Mouse (Mus musculus) forebrain, embryonic 15.5 days (tissue): ENCODE data around the gene Eml5. TPM values are rescaled to one million over a fixed set of nuclear protein-coding genes. Genes with fewer than 3 reads are reported as not detected.
A peak's percentile ranks its signal among the peaks of the same experiment; 100 is the strongest.

Experiments used
- ATAC-seq: fragments of 200-750 bp; cut with Nextera tagmentation; replicated peaks from 2 replicates; pipeline ENCODE4 v1.8.0; 2017; ENCODE audit warnings: mild to moderate bottlenecking, moderate TSS enrichment, moderate library complexity
- H3K27ac ChIP-seq: fragments of 300-500 bp; sonication (generic); replicated peaks from 2 replicates; pipeline ENCODE4 v1.5.1; 2015; ENCODE audit warnings: mild to moderate bottlenecking, inconsistent platforms
- H3K27me3 ChIP-seq: fragments of 300-500 bp; sonication (generic); 2 replicates; pipeline ENCODE4 v1.6.1; 2015; ENCODE audit warnings: inconsistent platforms
- H3K36me3 ChIP-seq: fragments of 300-500 bp; sonication (generic); 2 replicates; pipeline ENCODE4 v1.6.1; 2015; ENCODE audit warnings: mild to moderate bottlenecking, inconsistent platforms
- H3K4me1 ChIP-seq: fragments of 300-500 bp; sonication (generic); 2 replicates; pipeline ENCODE4 v1.6.1; 2015; ENCODE audit warnings: inconsistent platforms
- H3K4me2 ChIP-seq: fragments of 300-500 bp; sonication (generic); replicated peaks from 2 replicates; pipeline ENCODE4 v1.6.1; 2015; ENCODE audit warnings: mild to moderate bottlenecking, inconsistent platforms
- H3K4me3 ChIP-seq: fragments of 300-500 bp; sonication (generic); 2 replicates; pipeline ENCODE4 v1.5.1; 2015; ENCODE audit warnings: mild to moderate bottlenecking, inconsistent platforms
- H3K9ac ChIP-seq: fragments of 300-500 bp; sonication (generic); replicated peaks from 2 replicates; pipeline ENCODE4 v1.6.1; 2015; ENCODE audit warnings: mild to moderate bottlenecking, inconsistent platforms
- H3K9me3 ChIP-seq: fragments of 300-500 bp; sonication (generic); 2 replicates; pipeline ENCODE4 v1.6.1; 2016; ENCODE audit warnings: inconsistent platforms
- WGBS: fragments of 180-500 bp; shearing (Covaris S2); methylation state at CpG from one replicate; pipeline ENCODE4 v1.1.7; 2015; ENCODE audit warnings: mixed read lengths; 5-methylcytosine and 5-hydroxymethylcytosine counted together
- polyA plus RNA-seq: library from polyadenylated mRNA; unstranded; fragments of >200 nt; fragmentation: Nextera tagmentation; extraction: Ambion mirVana; gene quantifications from 2 replicates; pipeline ENCODE4 v1.2.1, GENCODE M21; 2015

Eml5 gene
- polyA plus RNA-seq, 1 experiment from 2014 or later: 19.2 TPM

DNA sequence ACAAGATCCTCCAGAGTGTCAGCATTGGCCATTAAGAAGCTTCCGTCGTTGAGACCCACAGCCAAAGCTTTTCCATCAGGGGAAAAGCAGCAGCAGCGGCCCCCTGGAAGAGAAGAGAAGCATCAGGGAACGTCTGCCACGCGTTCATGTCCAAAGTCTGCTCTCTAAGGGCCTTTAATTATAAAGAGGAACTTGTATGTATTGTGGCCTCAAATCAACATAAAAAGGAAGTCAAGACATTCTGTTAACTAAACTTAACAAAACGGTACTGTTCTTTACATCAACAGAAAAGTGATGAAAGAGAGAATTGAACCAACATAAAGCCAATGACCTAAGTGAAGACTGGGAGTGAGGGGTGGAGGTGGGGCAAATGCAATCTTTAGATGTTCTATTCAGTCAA lies 70.2 kb downstream of the Eml5 start:
- WGBS: 89% methylated on average over 7 of the region's 7 CpGs
- no peak overlapping the region for H3K4me2 ChIP-seq
- H3K4me1 ChIP-seq: no peaks in the 10 kb centered on the region
- ATAC-seq: no peak
- peaks cover 11% of the 10 kb centered on the region; the same call in 1 of the 2 replicates for H3K36me3 ChIP-seq
- no peaks in the 10 kb centered on the region for H3K27me3 ChIP-seq
- H3K9ac ChIP-seq: no peak overlapping the region
- H3K4me3 ChIP-seq: no peak overlapping the region
- no peaks in the 10 kb centered on the region for H3K9me3 ChIP-seq
- H3K27ac ChIP-seq: no peak overlapping the region

DNA sequence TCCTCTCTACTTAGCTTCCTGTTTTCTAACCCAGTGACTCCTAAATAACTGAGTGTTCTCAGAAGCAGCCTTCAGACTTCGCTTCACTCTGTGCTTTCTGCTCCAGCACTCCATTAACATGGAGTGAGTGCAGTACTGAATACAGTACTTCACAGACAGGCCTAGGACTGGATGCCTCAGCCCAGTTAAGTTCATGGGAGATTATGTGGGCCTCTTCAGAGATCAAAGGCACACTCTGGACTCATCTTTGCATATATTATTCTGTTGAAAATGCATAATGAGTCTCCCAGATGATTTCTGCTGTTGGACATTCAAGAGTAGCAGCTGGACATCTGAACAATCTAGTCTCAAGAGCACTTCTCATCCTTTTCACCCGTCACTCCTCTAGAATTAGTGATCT lies 80.5 kb downstream of the Eml5 start:
- Histone ChIP-seq H3K4me2 (no peak overlapping the region), H3K27ac (no peak overlapping the region), H3K4me3 (no peak overlapping the region), H3K9me3 (no peaks in the 10 kb centered on the region), H3K27me3 (no peaks in the 10 kb centered on the region), H3K9ac (no peak overlapping the region), H3K4me1 (no peaks in the 10 kb centered on the region), H3K36me3 (peaks cover 17% of the 10 kb centered on the region)
- WGBS: 65% methylated on average over 2 of the region's 2 CpGs
- no peak for ATAC-seq

DNA sequence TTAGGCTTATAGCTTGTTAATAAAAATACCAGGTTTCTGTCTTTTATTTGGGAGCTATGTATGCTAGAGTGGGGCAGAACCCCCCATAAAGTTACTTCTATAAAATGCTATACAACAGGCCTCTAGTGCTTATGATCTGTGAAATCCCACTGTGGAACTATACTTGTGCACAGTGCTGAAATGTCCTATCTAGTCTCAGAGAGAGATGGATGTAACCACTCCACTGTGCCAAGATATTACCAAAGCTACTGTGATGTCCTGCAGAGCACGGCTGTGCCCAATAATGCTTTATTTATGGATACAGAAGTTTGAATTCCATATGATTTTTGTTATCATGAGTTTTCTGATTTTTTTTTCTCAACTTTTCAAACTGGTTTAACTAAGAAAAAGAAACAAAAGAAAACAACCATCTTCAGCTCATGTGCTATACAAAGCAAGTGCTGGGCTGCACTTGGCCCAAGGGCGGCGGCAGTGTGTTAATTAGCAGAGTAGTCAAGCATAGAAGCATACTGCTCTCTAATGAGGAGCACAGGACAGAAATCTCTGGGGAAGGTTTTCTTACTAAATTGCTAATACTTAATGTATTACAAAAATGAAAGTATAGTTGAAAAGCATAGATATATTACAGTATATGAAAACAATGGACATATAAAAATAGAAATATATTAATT lies 97.1 kb downstream of the Eml5 start:
- Histone ChIP-seq H3K9ac (no peak overlapping the region), H3K9me3 (no peaks in the 10 kb centered on the region), H3K4me1 (no peaks in the 10 kb centered on the region), H3K4me3 (no peak overlapping the region), H3K4me2 (no peak overlapping the region), H3K36me3 (peaks cover 29% of the 10 kb centered on the region), H3K27ac (no peak overlapping the region), H3K27me3 (no peaks in the 10 kb centered on the region)
- 55% methylated on average over 3 of the region's 3 CpGs for WGBS
- ATAC-seq: no peak

DNA sequence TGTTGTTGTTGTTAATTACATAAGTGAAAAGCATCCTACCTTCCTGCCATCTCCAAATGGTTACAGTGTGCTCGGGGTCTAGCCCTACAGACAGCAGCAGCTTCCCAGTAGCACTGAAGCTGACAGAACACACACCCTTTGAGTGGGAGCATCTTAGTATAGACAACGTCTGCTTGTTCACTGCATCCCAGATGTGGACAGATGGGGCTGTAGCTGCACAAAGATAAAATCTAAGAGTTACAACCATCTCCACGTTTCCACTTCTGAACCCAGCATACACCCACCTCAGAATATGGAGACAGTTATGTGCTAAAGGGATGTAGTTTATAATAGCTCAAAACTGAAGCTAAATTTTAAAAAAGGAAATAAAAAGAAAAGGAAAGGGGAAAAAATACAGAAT lies 99.0 kb downstream of the Eml5 start:
- peaks cover 37% of the 10 kb centered on the region for H3K36me3 ChIP-seq
- no peak overlapping the region for H3K4me3 ChIP-seq
- no peak overlapping the region for H3K4me2 ChIP-seq
- no peak overlapping the region for H3K27ac ChIP-seq
- ATAC-seq: no peak
- no peaks in the 10 kb centered on the region for H3K9me3 ChIP-seq
- H3K9ac ChIP-seq: no peak overlapping the region
- H3K4me1 ChIP-seq: no peaks in the 10 kb centered on the region
- H3K27me3 ChIP-seq: no peaks in the 10 kb centered on the region
- WGBS: 93% methylated on average over 3 of the region's 3 CpGs

DNA sequence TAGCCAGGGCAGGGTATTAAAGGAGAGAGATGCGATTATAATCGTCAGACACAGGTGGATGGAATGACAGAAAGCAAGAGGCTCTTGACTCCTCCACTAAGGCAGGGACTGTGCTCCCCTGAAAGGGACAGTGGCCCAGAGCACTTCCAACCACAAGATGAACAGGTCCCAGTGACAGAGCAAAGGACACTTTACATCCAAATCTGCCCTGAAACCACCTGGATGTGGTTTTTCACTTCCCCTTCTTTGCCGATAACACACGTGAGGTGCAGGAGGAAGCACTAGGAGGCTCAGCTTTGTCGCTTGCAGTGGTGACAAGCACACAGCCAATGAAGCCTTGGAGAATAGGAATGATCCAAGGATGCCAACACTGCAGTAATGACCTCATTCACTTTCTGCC lies 101.0 kb downstream of the Eml5 start:
- H3K36me3 ChIP-seq: peaks cover 50% of the 10 kb centered on the region
- no peak for ATAC-seq
- 87% methylated on average over 5 of the region's 5 CpGs for WGBS

DNA sequence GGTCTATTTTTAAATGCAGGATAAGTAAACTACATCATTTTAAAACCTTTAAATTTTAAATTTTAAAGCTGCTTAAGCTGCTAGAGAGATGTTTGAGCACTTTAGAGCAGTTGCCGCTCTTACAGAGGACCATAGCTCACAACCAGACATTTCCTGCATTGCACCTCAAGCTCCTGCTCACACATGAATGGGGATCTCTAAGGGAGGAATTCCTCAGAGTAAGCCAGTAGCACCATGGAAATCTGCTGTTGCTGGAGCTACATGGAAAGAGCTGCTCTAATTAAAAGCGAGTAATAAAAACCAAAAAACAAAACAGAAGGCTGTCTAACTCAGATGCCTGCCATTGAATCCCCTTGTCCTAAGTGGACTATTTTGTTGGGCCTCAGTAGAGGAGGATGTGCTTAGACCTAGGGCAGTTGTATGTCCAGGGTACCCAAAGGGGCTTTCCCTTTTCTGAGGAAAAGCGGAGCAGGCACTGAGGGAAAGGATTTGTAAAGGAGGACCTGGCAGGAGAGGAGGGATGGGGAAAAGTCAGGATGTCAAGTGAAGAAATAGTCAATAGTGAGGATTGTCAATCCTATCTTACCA lies 105.5 kb downstream of the Eml5 start:
- Histone ChIP-seq H3K27ac (no peak overlapping the region), H3K36me3 (peaks cover 67% of the 10 kb centered on the region), H3K9ac (no peak overlapping the region), H3K4me3 (no peak overlapping the region), H3K9me3 (no peaks in the 10 kb centered on the region), H3K4me1 (no peaks in the 10 kb centered on the region), H3K4me2 (no peak overlapping the region), H3K27me3 (no peaks in the 10 kb centered on the region)
- ATAC-seq: 0 out of 2 replicates have a peak, but pooled peaks have one; percentile 48
- WGBS: 77% methylated on average over 3 of the region's 3 CpGs

More for the DNA sequence above, 101.0 kb downstream of the Eml5 start:
- Histone ChIP-seq H3K9me3 (no peaks in the 10 kb centered on the region), H3K9ac (no peak overlapping the region), H3K4me1 (no peaks in the 10 kb centered on the region), H3K4me3 (no peak overlapping the region), H3K27ac (no peak overlapping the region), H3K4me2 (no peak overlapping the region), H3K27me3 (no peaks in the 10 kb centered on the region)

DNA sequence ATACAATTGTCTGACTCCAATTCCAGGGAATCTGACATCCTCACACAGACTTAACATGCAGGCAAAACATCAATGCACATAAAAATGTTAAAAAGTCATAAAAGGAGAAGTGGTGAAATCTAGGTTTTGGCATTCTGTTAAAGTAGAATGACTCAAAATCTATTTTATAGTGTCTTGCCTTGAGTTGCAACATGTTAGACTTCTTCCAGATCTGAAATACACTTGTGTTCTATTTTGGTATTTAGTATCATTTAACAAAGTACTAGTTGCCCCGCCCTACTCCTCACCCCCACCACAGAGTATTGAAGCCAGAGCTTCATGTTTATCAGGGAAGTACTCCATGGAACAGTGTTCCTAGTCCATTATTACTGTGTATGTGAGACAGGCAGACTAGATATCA lies 117.0 kb downstream of the Eml5 start:
- Histone ChIP-seq H3K36me3 (peaks cover 70% of the 10 kb centered on the region), H3K9ac (no peak overlapping the region), H3K4me1 (no peaks in the 10 kb centered on the region), H3K27ac (no peak overlapping the region), H3K9me3 (no peaks in the 10 kb centered on the region), H3K4me3 (no peak overlapping the region), H3K27me3 (no peaks in the 10 kb centered on the region), H3K4me2 (no peak overlapping the region)
- 100% methylated on average over 1 of the region's 1 CpGs for WGBS
- ATAC-seq: no peak

DNA sequence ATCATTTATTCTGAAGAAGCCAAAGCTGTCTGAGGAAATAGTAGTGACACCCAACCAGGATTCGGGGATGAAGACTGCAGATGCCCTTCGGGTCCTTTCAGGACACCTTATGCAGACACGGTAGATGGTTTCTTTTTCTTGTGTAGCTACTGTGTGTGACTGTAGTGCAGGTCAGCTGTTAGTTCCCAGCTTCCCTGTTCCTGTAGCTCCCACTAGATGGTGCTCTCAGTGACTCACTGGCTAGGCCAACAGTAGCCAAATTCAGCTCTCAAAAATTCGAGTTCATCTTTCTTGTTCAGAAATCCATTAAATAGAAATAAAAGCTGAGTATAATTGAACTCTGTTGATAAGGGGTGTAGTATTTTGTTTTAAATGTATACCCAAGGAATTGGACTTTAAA lies 122.1 kb downstream of the Eml5 start:
- Histone ChIP-seq H3K4me2 (no peak overlapping the region), H3K4me3 (no peak overlapping the region), H3K9me3 (no peaks in the 10 kb centered on the region), H3K4me1 (no peaks in the 10 kb centered on the region), H3K27me3 (no peaks in the 10 kb centered on the region), H3K9ac (no peak overlapping the region), H3K27ac (no peak overlapping the region), H3K36me3 (peaks cover 73% of the 10 kb centered on the region)
- 0 out of 2 replicates have a peak, but pooled peaks have one; percentile 48 for ATAC-seq
- WGBS: 83% methylated on average over 4 of the region's 4 CpGs

DNA sequence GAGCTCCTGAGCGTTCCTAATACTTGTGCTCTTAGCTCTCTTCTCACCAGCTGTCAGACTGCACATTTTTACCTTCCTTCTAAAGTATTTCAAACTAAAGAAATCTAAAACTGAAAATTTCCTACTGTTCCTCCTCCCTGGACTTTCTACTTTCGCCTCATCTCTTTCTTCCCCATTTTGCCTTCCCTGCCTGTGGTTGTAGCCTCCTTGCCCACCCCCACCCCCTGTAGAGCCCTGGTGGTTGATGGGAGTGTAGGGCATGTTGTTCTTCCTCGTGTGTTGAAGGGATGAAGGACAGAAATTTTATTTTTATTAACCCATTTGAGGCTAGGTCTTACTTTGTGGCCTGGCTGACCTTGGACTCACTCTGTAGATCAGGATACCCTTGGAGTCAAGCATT lies 123.8 kb downstream of the Eml5 start:
- 86% methylated on average over 3 of the region's 3 CpGs for WGBS
- peaks cover 71% of the 10 kb centered on the region for H3K36me3 ChIP-seq

DNA sequence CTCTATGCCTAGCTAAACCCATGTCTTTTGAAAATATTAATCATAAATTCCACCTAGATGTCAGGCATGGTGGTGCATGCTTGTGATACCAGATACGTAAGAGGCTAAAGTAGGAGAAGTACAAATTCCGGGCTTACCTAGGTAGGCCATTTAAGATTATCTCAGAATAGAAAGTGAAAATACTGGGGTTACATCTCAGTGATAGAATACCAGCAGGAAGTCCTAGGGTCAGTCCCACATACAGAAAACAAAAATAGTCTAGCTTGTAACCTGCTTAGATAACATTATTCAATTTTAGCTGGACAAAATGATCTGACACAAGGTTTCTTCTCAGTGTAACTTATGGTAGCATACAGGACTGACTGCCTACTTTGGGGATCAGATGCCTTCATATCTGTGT lies 135.0 kb downstream of the Eml5 start:
- no peak overlapping the region for H3K4me3 ChIP-seq
- H3K27me3 ChIP-seq: no peaks in the 10 kb centered on the region
- 95% methylated on average over 2 of the region's 2 CpGs for WGBS
- H3K27ac ChIP-seq: no peak overlapping the region
- ATAC-seq: no peak
- no peaks in the 10 kb centered on the region for H3K9me3 ChIP-seq
- H3K36me3 ChIP-seq: peaks cover 89% of the 10 kb centered on the region
- H3K4me1 ChIP-seq: no peaks in the 10 kb centered on the region
- H3K9ac ChIP-seq: no peak overlapping the region
- no peak overlapping the region for H3K4me2 ChIP-seq

More for the DNA sequence above, 123.8 kb downstream of the Eml5 start:
- Histone ChIP-seq H3K9ac (no peak overlapping the region), H3K9me3 (no peaks in the 10 kb centered on the region), H3K27ac (no peak overlapping the region), H3K27me3 (no peaks in the 10 kb centered on the region), H3K4me1 (no peaks in the 10 kb centered on the region), H3K4me3 (no peak overlapping the region), H3K4me2 (no peak overlapping the region)
- no peak for ATAC-seq

DNA sequence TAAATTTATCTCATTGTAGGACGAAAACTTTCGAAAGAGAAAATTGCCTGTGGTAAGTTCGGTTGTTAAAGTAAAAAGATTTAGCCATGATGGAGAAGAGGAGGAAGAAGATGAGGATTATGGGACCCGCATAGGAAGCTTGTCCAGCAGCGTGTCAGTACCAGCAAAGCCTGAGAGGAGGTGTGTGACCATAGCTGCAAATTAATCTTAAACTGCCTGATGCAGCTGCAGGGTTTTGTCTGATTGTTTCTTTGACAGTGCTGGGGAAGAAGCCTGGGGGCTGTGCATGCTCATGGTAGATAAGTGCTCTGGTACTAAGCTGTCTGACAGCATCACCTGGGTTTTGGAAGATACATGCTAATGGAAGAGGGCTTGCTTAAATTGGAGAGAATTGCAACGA lies 141.6 kb downstream of the Eml5 start:
- 95% methylated on average over 6 of the region's 6 CpGs for WGBS

DNA sequence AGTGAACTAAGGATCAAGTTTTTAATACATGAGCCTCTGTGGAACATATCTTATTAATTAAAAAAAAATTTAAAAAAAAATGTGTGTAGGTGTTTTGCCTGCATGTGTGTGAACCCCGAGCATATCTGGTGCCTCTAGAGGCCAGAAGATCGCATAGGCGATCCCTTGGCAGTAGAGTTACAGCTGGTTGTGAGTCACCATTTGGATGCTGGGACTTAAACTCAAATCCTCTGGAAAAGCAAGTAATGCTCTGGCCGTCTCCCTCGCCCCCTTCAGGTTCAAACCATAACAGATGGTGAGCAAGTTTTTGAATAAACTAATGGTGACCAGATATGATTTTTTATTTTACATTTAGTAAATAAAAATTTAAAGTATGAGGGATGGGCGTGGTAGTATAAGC lies 143.6 kb downstream of the Eml5 start:
- no peaks in the 10 kb centered on the region for H3K27me3 ChIP-seq
- no peak overlapping the region for H3K4me2 ChIP-seq
- ATAC-seq: no peak
- H3K4me1 ChIP-seq: no peaks in the 10 kb centered on the region
- no peak overlapping the region for H3K9ac ChIP-seq
- peaks cover 68% of the 10 kb centered on the region for H3K36me3 ChIP-seq
- H3K9me3 ChIP-seq: no peaks in the 10 kb centered on the region
- WGBS: 91% methylated on average over 6 of the region's 6 CpGs
- H3K4me3 ChIP-seq: no peak overlapping the region
- H3K27ac ChIP-seq: no peak overlapping the region

More for the DNA sequence above, 141.6 kb downstream of the Eml5 start:
- Histone ChIP-seq H3K4me1 (no peaks in the 10 kb centered on the region), H3K27ac (no peak overlapping the region), H3K36me3 (peaks cover 82% of the 10 kb centered on the region), H3K9me3 (no peaks in the 10 kb centered on the region), H3K9ac (no peak overlapping the region), H3K4me3 (no peak overlapping the region), H3K27me3 (no peaks in the 10 kb centered on the region), H3K4me2 (no peak overlapping the region)
- no peak for ATAC-seq

DNA sequence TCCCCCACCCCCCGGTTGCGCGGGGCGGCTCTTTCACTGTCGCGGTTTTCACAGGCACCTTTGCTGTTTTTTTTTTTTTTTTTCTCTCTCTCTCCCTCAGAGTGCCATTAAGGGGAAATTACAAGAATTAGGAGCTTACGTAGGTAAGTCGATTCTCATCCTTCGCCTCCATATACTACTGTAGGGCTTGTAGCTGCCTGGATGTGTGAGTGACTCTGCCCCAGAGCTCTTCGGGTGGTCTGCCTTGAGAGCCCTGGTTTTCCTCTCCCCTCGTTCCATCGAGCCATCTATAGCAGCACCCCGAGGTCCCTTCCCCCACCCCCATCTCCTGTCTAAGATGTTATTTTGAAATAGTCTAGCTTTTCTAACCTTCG lies 153.9 kb downstream of the Eml5 start:
- H3K4me2 ChIP-seq: peak overlapping the region; percentile 69
- peak; percentile 73 for ATAC-seq
- peak overlapping the region; percentile 94 for H3K9ac ChIP-seq
- peak overlapping the region; percentile 96 for H3K27ac ChIP-seq
- H3K4me3 ChIP-seq: peak overlapping the region; percentile 97
- H3K9me3 ChIP-seq: no peaks in the 10 kb centered on the region
- no peaks in the 10 kb centered on the region for H3K36me3 ChIP-seq
- H3K27me3 ChIP-seq: no peaks in the 10 kb centered on the region
- peaks cover 45% of the 10 kb centered on the region for H3K4me1 ChIP-seq
- under 1% methylated on average over 14 of the region's 14 CpGs for WGBS
